Mouse (Mus musculus) heart, adult 8-10 months (tissue): ENCODE results near the gene Osm. TPM values are rescaled to one million over a fixed set of nuclear protein-coding genes. Genes with fewer than 3 reads are reported as not detected.

Experiments used
- DNase-seq: peaks from one replicate; pipeline ENCODE4 v3.0.0; 2022; ENCODE audit warnings: low spot score
- total RNA-seq, 4 experiments: library from RNA; stranded (reverse); gene quantifications; 2 replicates each; pipeline ENCODE4 v1.2.4; 2022

The Osm gene
- total RNA-seq: 1 to 10 TPM in 1 of 4 experiments, not detected in 3; 1.6 TPM

DNA sequence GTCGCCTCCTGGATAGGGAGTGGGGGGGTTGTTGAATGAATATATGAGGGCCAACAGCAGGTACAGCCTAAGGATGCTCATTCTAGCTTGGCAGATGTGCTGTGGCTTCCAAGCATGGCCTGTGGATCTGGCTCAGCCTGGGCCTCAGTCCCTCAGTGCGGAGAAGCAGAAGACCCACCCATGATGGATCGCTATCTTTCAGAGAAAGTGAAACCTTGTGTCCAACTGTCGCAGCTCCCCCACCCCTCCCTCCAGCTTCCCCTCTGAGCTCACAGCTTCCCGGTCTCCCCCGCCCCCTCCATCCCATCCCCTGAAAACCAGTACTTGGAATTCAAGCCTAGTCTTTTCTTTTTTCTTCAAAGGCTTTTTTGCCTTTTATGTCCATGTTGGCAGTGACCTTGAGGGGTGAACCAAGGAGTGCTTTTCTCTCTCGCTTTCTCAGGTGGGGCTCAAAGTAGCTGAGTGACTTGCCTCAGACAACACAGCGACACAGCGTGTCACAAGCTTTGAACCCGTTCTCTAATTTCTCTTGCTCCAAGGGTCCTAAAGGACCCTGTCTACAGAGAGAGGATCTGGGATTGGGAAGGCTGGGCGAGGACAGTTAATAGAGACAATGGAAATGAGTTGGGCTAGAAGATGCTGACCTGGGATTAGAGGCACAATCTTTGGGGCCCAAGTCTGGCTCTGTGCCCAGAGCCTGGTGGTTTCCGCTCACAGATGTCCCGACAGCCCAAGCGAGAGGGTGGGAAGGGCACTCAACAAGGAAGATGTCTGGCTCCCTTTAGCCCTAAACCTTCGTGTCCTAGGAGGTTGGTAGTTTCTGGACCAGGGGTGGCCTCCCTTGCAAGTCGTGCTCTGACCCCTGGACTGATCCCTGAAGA lies at the start of gene Osm:
Gene Osm, plus strand, starts transcription at position 756 of the 881 bp plus-strand sequence.
- no peak for DNase-seq

DNA sequence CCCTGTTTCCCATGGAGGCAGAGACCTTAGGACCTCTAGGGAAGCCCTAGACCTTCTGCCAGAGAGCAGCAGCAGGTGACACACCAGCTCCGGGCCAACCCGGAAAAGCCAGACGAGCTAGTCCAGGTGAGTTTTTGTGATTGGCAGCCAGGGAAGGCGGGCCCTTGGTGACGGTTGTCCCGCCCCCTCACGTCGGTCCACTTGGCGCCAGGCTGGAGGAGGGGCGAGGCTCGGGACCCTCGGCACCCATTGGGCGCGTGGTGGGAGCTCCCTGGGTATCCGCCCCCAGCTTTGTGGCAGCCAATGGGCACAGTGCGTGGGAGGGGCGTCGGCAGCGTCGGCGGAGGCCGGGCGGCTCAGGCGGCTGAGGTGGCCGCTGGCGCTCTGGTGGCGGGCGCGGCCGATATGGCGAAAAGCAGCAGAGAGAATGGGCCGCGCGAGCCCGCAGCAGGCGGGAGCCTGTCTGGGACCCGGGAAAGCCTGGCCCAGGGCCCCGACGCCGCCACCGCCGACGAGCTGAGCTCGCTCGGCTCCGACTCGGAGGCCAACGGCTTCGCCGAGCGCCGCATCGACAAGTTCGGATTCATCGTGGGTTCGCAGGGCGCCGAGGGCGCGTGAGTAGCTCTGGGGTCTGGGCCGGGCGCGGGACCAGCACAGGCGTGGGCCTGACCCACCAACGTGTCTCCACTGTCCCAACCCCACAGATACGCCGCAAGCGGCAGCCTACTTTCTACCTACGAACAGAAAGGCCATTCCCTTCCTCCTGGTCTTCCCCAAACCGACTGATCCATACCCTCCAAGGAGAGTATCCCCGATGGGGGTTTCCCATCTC lies 49.5 kb upstream of the Osm start, which contains the start of gene Tbc1d10a:
Gene Tbc1d10a, plus strand, starts transcription at position 304 of the 832 bp plus-strand sequence.
- peak; percentile 97 for DNase-seq

DNA sequence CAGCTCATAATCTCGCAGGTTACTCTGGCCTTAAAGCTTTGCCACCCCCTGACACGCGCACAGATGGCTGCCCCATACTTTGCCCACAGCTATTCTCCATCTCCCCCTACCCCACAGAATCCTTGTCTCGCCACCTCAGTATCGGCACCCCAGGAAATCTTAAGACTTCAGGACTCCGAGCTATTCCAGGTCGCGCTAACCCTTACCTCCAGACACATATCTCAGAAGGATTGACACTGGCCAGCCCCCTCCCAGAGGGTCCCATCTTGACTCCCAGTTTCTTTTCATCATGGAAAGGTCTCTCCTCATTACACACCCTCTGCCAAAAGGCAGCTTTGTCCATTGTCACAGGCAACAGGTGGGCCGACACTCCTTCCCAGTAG lies 48.9 kb upstream of the Osm start:
- DNase-seq: no peak

DNA sequence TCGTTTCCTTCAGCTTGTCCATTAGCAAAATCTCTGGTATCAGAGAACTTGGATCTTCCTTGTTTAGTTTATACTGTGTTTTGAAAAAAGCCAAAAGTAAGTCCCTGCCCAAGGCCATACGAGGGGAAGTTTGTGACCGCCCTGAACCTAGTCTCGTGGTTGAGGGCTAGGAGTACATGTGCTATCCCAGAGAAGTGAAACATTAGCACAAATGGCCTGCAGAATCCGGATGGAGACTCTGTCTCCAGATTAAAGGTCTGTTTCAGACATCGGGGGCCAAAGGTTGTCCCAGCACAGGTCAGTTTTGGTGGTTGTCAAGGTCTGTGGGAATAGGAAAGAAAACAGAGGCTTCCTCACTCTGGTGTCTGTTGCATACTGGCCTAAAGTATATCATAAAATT lies 47.0 kb upstream of the Osm start:
- DNase-seq: no peak

DNA sequence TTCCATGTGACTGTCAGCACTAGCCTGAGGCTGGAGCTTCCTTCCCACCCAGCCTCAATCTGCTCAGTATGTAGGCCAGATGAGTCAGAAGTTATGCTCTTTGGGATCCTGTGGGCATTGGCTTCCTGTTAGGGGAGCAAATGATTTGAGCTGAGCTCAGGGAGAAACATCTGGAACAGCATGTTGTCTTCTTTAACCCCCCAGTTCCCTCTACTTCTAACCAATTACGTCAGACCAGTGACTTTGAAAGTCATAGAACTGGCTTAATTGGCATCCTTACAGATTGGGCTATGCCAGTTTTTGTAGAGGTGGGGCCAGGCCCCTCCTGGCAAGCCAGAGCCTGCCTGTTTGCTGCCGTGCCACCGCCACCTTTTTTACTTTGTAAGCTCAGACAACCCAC lies 45.5 kb upstream of the Osm start:
- DNase-seq: peak; percentile 64

DNA sequence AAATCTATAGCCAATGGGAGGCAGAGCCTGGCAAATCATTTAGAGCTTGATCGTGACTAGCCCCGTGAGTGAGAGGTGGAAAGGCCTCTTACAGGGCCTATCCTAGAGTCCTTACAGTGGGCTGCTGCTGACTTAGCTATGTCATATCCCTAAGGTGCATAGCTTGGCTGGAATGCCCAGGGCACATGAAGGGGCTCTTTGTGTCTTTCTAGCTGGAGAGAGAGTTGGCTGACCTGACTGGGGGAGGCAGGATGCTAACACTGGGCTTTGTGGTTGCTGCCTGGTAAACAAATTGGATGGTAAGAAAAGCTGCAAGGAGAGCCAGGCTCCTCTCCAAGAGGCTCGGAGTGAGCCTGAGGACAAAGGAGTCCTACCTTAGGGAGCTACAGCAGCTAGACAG lies 43.5 kb upstream of the Osm start:
- no peak for DNase-seq

DNA sequence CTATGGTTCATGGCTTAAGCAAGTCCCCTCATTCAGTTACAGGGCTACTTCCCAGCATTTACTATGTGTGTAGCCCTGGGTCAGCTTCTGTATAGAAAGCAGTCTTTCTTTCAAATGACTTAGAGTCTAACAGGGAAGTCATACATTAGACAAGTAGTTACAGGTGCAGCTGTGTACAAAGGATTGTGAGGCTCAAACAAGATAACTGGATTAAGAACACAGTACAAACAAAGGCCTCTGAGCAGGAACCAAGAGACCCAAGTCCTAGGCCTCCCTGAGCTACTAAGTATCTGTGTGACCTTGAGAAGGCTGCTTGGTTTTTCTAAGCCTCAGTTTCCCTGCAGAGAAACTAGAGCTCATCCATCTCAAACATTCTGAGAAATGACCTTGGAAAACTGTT lies 42.8 kb upstream of the Osm start:
- DNase-seq: no peak

DNA sequence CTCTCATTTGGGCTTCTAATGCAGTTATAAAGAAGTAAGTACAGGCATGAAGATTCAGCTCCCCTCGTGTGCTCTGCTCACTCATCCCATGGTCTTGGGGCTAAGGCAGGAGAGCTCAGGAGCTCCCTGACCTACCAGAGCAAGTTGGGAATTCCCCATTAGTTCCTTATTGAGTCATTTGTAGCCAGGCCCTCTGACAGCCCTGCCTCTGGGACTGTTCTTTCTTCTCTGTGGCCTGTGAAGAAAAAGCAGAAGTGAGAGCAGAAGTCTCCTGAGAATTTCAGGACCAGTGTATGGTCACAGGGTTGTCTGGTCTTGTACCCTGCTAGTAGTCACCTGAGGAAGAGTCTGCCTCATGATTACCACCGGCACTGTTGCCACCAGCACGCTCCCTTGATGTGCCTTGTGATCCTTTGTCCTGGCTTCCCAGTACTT lies 40.6 kb upstream of the Osm start:
- DNase-seq: no peak

DNA sequence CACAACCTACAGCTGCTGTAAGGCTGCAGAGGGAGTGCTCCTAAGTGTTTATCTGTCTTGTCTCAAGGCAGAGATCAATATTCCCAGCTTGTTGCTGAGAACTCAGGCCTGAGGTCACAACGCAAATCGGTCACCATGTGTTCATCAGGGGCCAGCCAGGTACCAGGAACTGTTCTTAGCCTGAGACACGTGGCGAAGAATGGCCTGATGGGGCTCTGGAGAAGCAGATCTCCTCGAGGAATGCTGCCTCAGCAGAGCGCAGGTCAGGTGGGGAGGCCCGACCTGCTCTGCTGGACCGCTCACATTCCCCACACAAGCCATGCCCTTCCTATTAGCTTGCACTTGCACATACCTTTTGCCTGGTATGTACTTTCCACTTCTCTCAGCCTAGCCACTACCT lies 39.6 kb upstream of the Osm start:
- DNase-seq: no peak

DNA sequence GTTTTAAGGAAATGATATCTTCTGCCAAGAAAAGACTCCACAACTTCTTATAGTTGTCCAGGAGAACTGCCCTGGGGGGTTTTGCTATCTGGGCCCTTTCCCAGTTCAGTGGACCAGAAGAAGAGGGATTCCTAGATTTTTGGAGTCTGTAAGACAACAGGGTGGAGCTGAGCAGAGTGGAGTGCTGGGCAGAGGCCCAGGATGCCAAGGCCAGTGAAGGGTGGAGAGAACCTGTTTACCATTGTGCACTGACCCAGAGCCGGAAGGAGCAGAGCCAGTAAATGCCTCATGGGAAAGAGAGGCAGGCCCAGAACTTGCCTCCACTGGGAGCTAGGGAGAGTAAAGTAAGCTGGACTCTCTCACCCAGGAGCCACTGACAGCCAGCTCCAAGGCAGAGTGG lies 38.5 kb upstream of the Osm start:
- DNase-seq: no peak

DNA sequence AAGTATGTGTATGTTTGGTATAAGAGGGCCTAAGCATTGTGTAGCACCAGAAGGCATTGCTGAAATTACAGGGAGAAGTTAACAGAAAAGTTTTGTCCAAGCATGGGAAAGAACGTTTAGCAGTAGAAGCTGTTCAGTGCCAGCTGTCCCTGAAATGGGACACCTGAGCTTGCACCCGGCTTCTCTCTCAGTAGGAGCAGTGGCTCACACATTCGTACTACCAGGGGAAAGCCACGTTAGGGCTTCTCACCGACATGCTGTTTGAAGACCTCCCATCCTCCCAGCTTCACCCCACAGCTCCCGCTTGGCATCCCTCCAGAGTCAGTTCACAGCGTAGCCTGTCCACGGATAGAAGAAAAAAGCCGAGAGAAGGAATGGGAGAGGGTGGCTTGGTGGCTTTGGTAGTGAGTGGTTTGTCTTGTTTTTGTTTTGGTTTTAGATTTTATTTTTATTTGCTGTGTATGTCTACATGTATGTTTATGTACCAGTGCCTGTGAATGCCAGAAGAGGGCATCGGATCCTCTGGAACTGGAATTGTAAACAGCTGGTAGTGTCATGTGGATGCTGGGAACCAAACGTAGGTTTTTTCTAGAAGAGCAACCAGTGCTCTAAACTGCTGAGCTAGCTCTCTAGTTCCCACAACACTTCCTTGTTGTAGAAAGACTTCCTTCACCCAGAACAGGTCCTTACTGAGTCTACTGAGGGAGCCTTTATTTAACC lies 34.1 kb upstream of the Osm start:
- no peak for DNase-seq

DNA sequence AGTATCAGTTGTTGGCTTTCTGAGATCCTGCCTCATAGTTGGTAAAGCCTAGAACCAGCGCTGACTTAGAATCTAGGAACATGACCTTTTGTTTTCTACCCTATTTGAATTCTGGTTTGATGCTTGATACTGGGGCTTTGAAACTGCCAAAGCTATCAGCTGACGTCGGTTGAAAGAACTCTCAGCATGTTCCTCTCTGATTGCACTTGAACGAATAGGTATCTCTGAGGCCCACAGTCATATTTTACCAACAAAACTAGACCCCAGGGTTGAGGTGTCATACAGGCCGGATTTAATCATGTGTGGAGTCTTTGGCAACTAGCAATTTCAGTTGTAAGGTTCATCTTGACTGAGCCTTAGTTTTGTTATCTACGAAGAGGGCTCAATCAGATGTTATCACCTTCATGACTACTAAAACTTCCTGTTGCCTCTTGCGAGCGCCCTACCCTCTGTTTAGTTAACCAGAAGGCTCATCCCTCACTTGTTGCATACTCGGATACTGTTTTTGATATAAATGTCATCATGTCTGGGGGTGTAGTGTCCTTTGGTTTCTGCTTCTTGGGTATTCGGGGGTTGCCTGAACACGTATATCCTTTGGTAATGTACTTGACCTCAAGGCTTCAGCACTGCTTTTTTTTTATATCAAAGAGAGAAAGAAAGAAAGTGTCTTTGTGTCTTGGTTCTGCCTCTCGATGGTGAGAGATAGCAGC lies 33.1 kb upstream of the Osm start:
- no peak for DNase-seq

DNA sequence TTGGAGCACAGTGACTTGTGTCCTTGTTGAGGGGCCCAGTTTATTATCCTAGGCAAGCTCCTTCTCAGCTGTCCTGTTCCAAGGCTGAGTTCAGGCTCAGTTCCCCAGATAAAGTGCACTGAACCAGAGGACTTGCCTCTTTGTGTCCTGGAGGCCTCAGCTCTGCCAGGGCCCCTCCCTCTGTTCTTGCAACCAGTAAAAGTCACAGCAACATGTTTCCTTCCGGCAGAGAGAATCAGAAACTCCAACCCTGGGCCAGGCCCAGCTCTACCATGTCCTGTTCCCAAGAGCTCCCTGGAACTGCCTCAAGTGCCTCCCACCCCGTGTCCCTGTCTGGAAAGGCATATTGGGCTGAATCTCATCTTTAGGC lies 32.5 kb upstream of the Osm start:
- DNase-seq: peak; percentile 93

DNA sequence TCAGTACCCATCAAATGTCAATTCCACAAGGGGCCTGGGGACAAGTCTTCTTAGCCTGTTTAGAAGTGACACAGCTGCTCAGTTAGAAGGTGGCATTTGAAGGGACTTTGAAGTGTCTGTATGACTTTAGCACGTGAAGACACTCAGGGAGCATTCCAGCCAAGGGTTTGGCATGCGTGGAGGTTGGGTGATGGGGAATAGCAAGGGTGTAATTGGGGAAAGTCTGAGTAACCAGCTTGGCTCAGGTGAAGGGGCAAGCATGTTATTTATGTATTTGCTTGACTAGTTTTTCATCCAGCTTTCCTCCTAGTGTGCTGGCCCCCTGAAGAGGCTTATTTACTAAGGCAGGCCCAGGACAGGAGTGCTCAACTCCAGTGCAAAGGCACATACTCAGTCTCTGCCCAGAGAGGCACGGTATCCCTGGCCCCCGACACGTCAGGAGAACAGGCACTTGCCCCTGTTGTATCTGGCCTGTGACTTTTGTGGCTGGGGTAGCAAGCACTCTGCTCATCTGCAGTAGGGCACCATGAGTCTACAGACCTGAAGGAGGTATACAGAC lies 31.0 kb upstream of the Osm start:
- no peak for DNase-seq

DNA sequence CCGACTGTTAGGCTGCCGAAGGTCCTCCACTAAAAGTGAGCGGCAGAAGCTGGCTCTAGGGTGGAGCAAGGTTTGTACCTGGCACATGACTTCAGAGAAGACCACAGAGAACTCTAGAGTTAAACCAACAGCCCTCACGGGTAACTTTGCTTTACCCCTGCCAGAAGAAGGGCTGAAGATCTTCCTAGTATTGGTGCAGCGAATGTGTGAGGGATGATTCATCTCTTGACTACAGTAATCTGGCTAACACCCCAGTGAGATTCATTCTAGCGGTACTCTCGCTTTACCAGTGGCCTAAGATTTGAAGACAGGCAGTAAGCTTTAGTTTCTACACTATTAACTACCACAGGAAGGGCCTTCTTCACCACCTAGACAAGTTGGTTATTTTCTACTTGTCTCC lies 30.3 kb upstream of the Osm start:
- DNase-seq: no peak

DNA sequence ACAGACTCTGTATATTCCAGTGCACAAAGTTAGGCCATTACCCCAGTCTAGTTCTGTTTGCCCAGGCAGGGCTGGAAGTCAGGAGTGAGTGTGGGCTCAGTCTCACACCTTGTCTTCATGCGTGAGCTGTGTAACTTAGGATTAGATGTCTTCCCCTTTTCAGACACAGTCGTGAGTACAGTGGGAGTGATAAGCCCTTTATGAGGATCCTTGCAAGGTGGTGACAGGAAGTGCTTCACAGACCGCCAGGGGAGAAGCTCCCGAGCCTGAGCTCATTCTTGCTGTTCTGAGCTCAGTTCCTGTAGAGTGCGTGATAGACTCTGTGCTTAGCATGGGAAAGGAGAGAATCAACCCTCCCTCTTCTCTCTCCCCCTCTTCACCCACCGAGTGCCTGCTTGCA lies 29.7 kb upstream of the Osm start:
- no peak for DNase-seq

DNA sequence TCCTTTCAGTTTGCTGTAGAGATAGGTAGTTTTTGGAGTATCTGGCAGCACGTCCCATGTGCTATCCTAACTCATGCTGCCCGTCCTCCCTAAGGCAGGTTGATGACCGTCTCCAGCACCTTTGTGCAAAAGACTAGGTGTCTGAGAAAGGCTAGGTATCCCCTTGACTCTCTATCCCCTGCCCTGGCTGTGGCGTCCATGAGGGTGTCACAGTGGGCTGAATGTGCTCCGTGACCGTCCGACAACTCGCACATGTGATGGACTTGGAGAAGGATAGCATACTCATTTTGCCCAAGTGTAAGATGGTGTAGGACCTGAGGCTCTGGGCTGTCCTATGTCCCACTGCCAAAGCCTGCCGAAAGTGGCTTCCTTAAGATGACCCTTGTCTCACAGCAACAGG lies 28.6 kb upstream of the Osm start:
- no peak for DNase-seq

DNA sequence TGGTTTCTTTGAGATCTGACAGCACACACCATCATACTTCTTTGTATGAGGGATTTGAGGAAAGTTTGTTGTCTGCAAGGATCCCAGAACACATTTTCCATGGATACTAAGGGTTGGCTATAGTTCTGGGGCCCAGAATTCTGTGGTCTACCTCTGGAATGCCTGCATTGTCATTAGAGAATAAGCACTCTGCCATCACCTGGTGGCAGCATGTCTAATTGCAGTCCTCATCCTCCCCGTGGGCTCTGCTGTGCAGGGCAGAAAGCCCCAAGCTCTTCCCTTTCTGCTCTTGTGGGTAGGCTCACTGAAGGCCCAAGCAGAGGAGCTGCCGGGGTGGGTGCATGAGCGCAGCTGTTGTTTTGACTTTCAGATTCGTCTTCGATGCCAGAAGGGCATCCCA lies 26.7 kb upstream of the Osm start:
- DNase-seq: no peak

DNA sequence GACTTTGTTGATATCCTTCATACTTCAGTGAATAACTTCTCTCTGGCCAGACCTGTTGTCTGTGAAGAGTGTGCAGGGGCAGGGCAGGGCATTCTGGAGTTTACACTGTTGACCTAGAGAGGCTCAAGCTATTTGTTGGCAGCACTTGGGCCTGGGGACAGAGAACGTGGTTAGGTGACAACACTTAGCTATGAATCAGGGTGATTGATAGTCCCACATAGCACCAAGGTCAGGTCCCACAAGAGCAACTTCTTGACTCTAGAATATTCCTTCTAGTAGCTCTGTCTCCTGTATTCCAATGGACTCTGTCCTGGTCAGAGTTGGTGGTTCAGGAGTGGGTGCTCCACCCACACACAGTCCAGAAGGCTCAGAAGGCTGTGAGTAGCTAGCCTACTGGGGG lies 25.4 kb upstream of the Osm start:
- DNase-seq: no peak

DNA sequence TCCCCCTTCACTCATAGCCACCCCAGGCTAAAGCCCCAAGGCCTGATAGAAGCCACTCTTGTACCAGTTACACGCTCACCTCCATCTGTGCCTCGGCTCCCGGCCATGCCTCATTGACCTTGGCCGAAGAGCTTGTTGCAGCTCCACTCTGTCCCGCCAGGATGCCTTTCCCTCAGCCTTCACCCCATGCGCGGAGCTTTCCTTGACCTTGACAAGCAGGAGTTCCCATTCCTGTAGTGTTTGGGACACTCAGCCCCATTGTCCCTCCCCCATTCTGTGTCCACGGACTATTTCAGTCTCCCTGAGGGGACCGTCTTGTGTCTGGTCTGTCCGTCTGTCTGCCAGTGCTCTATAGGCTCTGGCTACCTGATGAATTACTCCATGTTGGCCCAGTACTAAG lies 23.1 kb upstream of the Osm start:
- DNase-seq: no peak

DNA sequence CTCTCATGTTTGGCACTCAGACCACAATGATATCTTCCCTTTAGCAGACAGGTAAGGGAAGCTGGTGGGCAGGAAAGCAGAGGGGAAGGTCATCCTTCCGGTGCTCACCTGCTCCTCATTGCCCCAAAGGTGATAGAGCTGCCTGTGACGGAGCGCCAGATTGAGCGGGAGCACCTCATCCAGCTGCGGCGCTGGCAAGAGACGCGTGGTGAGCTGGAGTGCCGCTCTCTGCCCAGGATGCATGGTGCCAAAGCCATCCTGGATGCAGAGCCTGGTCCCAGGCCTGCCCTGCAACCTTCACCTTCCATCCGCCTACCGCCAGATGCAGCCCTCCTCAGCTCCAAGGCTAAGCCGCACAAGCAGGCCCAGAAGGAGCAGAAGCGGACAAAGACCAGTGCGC lies 21.6 kb upstream of the Osm start:
- DNase-seq: no peak
